Mouse (Mus musculus) cortical plate, adult 2 months (tissue): ENCODE results near the gene Tbc1d2.

Experiments used
- CTCF ChIP-seq: fragments of 200-500 bp; IDR thresholded peaks from 2 replicates; pipeline ENCODE4 v1.5.1; 2011; ENCODE audit warnings: mild to moderate bottlenecking, control low read depth, low read length; ENCODE audit not compliant: insufficient read depth; ENCODE audit errors: extremely low read depth
- POLR2A ChIP-seq: fragments of 200-500 bp; IDR thresholded peaks from 2 replicates; pipeline ENCODE4 v1.6.1; 2011; ENCODE audit warnings: mild to moderate bottlenecking, low read length, control low read depth; ENCODE audit not compliant: insufficient read depth; ENCODE audit errors: extremely low read depth

DNA sequence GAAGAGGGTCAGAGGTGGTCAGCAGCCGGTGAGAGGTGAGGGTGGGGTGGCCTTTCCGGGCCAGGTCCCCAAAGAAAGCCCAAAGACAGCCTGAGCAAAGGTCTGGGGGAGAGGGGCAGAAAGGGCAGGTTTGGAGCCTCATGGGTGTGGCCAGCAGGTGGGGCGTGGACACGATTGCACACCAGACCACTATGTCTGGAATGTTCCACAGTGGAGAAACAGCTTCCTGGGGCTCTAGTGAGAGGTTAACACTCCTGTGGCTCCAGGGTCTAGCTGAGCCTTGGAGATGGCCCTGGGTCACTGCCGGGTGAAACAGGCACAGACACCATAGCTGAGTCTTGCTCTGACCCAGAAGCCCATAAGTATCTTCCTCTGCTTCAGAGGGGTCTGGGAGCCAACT, 27.0 kb downstream of the Tbc1d2 start:
- no peak for TF ChIP-seq CTCF
- no peak for TF ChIP-seq POLR2A
